Mouse (Mus musculus): ENCODE results near the gene Oxct1. TPM values are rescaled to one million over a fixed set of nuclear protein-coding genes. Genes with fewer than 3 reads are reported as not detected.

Oxct1 gene
- total RNA-seq (2015) = 43.5 and 48.2 TPM in 2 replicates
- 176 and 187 TPM in 2 replicates for total RNA-seq (2017)

- ATAC-seq (ENCODE audit: poor library complexity, severe bottlenecking) = peak; percentile 82
These were observed at the start of gene Oxct1 for GRCm38 (mm10) chr15:4026231-4026773. Gene Oxct1, plus strand, starts transcription at chr15:4026383.

DNA sequence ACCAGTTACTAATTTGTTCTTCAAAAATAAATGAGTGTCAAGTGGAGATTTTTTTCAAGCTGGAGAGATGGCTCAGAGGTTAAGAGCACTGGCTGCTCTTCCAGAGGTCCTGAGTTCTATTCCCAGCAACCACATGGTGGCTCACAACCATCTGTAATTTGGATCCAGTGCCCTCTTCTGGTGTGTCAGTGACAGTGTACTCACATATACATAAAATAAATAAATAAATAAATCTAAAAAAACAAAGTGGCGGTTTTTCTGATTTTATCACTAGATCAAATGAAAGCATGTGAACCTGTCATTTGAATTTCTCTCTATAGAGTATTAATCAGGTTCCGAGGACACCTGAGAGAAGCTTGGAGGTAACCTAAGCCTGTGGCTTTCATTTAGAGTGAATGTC lies 47.9 kb upstream of the Oxct1 start:
- ATAC-seq (ENCODE audit: poor library complexity, severe bottlenecking) = no peak

DNA sequence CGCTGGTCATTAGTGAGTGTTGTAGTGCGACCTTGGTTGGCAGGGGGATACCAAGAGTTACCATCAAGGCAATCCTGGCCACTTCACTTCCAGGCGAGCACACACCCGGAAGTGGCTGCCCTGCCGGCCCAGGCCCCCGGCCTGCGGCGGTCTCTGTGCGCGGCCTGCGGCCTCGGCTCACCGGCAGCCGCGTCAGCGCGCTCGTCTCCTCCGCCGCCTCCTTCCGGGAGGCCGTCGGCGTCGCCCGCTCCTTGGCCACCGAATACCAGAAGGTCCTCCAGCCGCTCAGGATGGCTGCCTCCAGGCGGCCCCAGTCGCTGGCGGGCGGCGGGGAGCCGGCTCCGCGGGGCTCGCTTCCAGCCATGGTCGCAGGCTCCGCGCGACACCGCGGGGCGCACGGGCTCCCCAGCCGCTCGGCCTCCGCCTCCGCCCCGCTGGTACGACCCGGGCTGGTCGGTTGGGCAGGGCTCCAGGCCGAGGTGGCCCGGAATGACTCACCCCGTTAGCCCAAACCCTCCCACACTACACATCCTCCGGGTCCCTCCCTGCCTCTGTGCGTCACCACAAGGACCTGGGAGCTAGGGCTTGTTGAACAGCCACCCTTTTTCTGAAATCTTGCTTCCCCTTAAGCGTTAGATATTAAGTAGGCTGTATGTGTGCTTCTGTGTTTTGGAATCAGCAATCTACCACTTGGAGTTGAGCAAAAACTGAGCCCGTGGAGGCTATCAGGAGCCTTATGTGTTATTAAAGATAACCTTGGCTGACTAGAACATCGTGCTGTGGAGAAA lies 46.9 kb upstream of the Oxct1 start, which contains the start of gene Fbxo4:
Gene Fbxo4 (minus strand): TSS at position 513 of the 788 bp plus-strand sequence.
- ATAC-seq (ENCODE audit: poor library complexity, severe bottlenecking) = peak; percentile 90

GRCm38 (mm10) chr15:3979871-3980270 lies 46.3 kb upstream of the Oxct1 start:
- no peak for ATAC-seq (ENCODE audit: poor library complexity, severe bottlenecking)

DNA sequence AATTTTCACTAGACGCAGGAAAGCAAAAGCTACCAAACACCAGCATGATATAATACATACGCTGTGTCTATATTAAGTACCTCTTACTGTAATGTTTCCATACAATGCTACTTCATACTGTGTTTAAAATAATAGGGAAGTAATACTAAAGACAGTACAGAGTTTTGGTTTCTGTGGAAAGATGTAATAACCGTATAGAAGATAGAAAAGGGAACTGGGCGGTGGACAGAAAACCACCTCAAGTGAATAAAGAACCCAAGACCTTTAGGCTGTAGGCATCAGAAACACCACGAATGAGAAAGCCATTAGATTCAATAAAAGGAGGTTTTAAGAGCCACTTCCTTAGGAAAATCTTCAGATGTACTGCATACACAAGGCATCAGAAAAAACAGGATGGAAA lies 43.5 kb upstream of the Oxct1 start:
- ATAC-seq (ENCODE audit: poor library complexity, severe bottlenecking) = peak; percentile 68

DNA sequence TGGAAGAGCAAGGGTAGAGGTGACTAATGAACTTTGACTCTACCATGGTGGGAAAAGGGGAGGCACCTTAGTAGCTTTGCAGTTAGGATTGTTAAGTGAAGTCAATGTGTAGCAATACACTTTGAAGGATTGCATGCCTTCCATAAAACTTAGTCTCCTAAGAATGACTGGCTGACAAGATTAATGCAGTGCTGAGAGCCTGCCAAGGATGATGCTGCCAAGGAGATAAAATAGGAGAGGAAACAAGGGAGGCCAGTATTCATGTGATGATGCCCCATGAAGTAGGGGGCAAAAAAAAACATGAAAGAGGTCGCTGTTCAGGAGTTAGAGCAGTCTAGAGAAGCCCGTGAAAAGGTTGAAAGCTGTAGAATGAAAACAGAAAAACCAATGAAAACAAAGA lies 41.3 kb upstream of the Oxct1 start:
- no peak for ATAC-seq (ENCODE audit: poor library complexity, severe bottlenecking)

DNA sequence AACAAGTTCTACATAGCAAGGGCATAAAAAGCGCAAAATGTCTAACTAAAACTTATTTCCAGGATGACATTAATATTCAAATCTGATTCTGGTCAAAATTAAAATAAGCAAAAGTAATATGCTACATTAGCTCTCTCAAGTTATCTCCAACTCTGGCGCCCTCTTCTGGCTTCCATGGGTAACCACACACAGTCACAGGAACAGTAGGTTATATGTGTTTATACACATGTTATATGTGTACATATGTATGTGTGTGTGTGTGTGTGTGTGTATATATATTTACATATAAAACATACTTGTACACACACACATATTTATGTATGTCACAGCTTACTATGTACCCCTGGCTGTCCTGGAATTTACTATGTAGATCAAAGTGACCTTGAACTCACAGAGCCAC lies 38.2 kb upstream of the Oxct1 start:
- peak; percentile 88 for ATAC-seq (ENCODE audit: poor library complexity, severe bottlenecking)

DNA sequence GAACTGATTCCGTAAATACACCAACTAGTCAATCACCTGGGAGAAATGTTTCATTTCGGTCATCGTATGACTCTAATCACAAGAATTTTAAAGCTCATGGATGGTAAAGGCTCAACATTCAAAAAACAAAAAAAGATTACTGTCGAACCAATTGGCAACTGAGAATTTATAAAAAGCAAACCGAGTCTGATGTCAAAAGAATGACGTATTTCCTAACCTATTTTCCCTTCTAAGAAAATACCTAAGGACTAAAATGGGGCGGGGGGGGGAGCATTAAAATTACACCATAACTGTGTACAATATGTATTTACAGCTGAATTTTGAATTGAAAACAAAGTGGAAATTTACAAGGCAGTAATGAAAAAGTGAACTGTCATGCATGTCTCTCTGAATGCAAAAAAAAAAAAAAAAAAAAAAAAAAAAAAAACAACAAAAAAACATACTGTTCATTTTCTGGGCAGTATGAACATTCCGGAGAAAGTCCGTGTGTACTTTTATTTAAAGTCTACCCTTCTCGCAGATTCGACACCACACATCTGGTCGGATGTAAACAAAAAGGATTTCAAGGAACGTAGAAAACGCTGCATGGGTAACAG lies 31.2 kb upstream of the Oxct1 start:
- no peak for ATAC-seq (ENCODE audit: poor library complexity, severe bottlenecking)

GRCm38 (mm10) chr15:3995448-3996266 lies 30.5 kb upstream of the Oxct1 start, which contains the start of gene AW549877:
Gene AW549877, minus strand, starts transcription at chr15:3995744.
- ATAC-seq (ENCODE audit: poor library complexity, severe bottlenecking) = peak; percentile 90

DNA sequence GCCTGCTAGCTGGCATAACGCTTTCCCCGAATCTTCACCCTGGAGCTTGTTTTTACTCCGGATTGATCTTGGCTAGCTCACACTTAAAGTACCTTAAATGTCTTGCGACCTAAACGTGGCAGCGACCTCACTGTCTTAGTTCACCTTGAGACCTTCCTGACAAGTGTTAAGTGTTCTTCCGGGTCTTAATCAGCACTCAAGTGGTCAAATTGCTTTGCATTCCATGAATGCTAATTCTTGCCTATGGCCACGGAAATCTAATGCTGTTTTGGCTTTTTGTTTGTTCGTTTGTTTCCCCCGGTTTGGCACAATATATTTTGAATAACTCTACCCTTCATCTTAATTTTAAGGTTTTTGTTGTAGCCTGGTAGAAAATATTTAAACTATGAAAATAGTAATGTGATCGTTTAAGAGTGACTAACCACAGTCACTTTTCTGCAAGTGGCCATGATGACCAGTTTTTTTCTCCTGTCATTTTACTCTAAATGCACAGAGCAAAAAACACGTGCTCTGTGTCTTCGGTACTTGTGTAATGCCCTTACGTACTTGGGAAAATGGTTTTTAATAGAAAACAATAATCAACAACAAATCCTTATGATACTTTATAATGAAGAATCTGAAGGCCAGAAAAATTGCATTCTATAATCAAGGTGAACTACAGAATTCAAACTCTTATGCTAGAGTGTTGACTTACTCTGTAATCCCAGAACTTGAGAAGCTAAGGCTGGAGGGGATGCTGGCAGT lies 29.7 kb upstream of the Oxct1 start:
- no peak for ATAC-seq (ENCODE audit: poor library complexity, severe bottlenecking)

DNA sequence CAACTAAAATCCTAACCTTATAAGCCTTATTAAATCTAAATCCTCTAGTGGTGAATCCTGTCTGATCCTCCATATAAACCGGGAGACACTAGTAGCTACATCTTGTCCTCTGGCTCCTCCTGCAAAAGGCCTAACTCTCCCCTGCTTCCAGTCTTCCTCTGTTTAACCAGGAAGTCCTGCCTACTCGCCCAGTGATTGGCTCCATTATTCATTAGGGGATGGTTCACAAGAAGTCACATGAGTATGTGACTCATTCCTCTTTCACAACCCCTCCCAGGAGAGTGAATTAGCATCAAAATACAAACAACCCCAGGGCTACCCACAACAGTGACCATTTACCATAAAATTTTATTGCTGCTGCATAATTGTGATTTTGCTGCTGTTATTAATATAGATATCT lies 27.0 kb upstream of the Oxct1 start:
- ATAC-seq (ENCODE audit: poor library complexity, severe bottlenecking) = no peak

- ATAC-seq (ENCODE audit: poor library complexity, severe bottlenecking) = peak; percentile 16; the same call in 1 of the 2 replicates
These were observed 25.6 kb upstream of the Oxct1 start for GRCm38 (mm10) chr15:4000536-4000935.

DNA sequence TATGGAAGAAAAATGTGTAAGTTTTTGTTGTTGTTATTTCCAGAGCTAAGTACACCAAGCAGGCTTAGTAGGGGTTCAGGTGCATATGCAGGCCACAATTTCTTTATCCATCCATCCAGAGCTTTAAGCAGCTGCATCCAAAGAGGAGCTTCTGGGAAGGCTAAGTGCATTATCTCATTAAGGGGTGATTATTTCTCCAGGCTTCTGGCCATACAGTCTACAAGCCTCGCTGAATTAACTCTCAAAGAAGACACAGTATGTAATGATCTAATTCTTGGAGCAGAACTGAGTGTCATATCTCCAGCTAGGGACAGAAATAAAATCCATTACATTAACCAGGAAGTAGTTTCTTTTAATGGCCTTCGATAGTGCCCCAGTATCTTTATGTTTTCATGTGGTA lies 12.3 kb upstream of the Oxct1 start:
- no peak for ATAC-seq (ENCODE audit: poor library complexity, severe bottlenecking)

DNA sequence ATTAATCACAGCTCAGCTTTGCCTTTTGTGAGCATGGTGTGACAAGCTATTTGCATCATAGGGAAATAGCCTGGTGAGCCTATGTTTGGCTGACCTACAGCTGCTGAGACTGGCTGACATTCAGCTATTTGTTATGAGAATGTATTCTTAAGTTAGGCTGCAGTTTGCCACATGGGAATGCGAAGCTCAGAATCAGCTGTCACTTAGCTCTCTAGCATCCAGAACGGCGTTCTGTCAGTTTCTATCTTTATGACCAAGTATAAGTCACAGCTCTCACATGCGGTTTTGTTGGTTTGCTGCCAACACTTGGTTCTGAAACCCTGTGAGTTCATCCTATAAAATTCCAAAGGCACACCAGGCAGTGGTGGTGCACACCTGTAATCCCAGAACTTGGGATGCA lies 5.5 kb upstream of the Oxct1 start:
- ATAC-seq (ENCODE audit: poor library complexity, severe bottlenecking) = no peak

GRCm38 (mm10) chr15:4023747-4024146 lies 2.4 kb upstream of the Oxct1 start:
- ATAC-seq (ENCODE audit: poor library complexity, severe bottlenecking) = no peak

GRCm38 (mm10) chr15:4024726-4025507 lies 1.3 kb upstream of the Oxct1 start:
- no peak for ATAC-seq (ENCODE audit: poor library complexity, severe bottlenecking)

DNA sequence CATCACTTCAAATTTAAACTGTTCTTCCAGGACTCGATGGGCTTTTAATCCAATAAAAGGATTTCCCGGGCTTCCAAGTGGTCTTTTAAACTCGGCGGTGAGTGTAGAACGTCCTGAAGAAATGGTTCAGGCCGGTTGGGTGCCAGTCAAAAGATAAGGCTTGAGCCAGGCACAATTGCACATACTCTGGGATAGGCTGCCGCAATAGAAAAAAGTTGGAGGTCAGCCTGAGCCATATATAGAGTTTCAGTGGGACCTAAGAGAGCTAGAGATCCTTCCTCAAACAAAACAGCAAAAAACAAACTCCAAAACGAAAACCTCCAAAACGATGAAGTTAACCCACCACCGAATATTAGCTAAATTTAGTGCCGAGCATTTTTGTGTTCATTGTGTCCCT lies 677 bp upstream of the Oxct1 start:
- ATAC-seq (ENCODE audit: poor library complexity, severe bottlenecking) = no peak

GRCm38 (mm10) chr15:4026831-4027584 lies 825 bp downstream of the Oxct1 start:
- peak; percentile 86 for ATAC-seq (ENCODE audit: poor library complexity, severe bottlenecking)

All from megakaryocyte, adult 5-6 weeks (primary cell).